ENCODE assay signal across 8 mouse cellular contexts in the genomic region with DNA sequence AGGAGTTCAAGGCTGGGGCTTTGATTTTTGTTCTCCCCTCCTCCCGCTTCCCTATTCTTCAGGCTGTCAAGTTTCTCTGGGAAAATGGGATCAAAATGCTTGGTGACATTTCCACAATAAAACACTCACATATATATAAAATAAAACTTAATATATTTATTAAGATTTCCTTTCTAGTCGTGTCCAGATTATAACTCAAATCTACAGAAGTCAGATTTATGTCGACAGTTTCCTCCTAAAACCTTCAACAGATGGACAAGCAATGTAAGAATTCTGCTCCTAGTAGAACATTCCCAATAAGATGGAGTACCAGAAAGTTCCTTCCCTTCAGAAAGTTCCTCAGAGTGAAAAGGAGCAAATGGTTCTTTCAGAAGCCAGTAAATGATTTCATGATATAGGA.
A peak's percentile ranks its signal among the peaks of the same experiment; 100 is the strongest.
DNase-seq lines count a peak whose midpoint lies in the region; ATAC-seq lines count a peak whose summit lies in the region.

No protein-coding gene starts in this region.

- WGBS in heart, embryonic 12.5 days, result 60% methylated on average over 3 of the region's 3 CpGs
- 49% methylated on average over 3 of the region's 3 CpGs for WGBS in embryonic facial prominence, embryonic 10.5 days
- 31% methylated on average over 3 of the region's 3 CpGs for WGBS in hindbrain, embryonic 14.5 days
- 34% methylated on average over 3 of the region's 3 CpGs for WGBS in midbrain, embryonic 12.5 days

- H3K9me3 ChIP-seq in heart, embryonic 12.5 days (replicated peaks), result peaks cover 5% of the 10 kb centered on the region
- peaks cover 4% of the 10 kb centered on the region; the same call in 1 of the 2 replicates for H3K9me3 ChIP-seq in embryonic facial prominence, embryonic 10.5 days
- H3K9me3 ChIP-seq in hindbrain, embryonic 14.5 days (ENCODE audit: control insufficient read depth, low read length), result peaks cover 5% of the 10 kb centered on the region
- H3K9me3 ChIP-seq in midbrain, embryonic 12.5 days, result no peaks in the 10 kb centered on the region

- peak overlapping the region; percentile 73; the same call in 1 of the 2 replicates for H3K9ac ChIP-seq in heart, embryonic 12.5 days
- peak overlapping the region; percentile 95 for H3K9ac ChIP-seq in hindbrain, embryonic 14.5 days
- H3K9ac ChIP-seq in midbrain, embryonic 12.5 days (replicated peaks), result peak overlapping the region; percentile 81; the same call in 1 of the 2 replicates

- peaks cover 8% of the 10 kb centered on the region; the same call in 1 of the 2 replicates for H3K27me3 ChIP-seq in heart, embryonic 12.5 days (replicated peaks)
- peaks cover 8% of the 10 kb centered on the region; the same call in 1 of the 2 replicates for H3K27me3 ChIP-seq in embryonic facial prominence, embryonic 10.5 days (replicated peaks; ENCODE audit: low read depth, poor library complexity, severe bottlenecking)
- no peaks in the 10 kb centered on the region for H3K27me3 ChIP-seq in hindbrain, embryonic 14.5 days (ENCODE audit: control insufficient read depth, insufficient read depth, low read length)
- H3K27me3 ChIP-seq in midbrain, embryonic 12.5 days, result no peaks in the 10 kb centered on the region

- peak overlapping the region; percentile 61 for H3K4me3 ChIP-seq in heart, embryonic 12.5 days
- H3K4me3 ChIP-seq in embryonic facial prominence, embryonic 10.5 days, result peak overlapping the region; percentile 74
- peak overlapping the region; percentile 59 for H3K4me3 ChIP-seq in hindbrain, embryonic 14.5 days (replicated peaks; ENCODE audit: low read length)
- H3K4me3 ChIP-seq in midbrain, embryonic 12.5 days, result peak overlapping the region; percentile 57

- DNase-seq in heart, adult 8-10 months (ENCODE audit: low spot score), result no peak
- no peak for DNase-seq in embryonic facial prominence, embryonic 10.5 days (ENCODE audit: low spot score)
- DNase-seq in hindbrain, embryonic 14.5 days (ENCODE audit: low spot score), result no peak
- DNase-seq in spleen, adult 18-20 months, result no peak
- DNase-seq in thymus, postnatal 36 days, result no peak
- no peak for DNase-seq in cerebellum, postnatal 4 days (ENCODE audit: low spot score in 2 of 2)

- H3K4me2 ChIP-seq in heart, embryonic 12.5 days, result peak overlapping the region; percentile 86
- H3K4me2 ChIP-seq in hindbrain, embryonic 14.5 days (replicated peaks), result peak overlapping the region; percentile 84
- peak overlapping the region; percentile 75 for H3K4me2 ChIP-seq in midbrain, embryonic 12.5 days (replicated peaks)

- H3K36me3 ChIP-seq in heart, embryonic 12.5 days, result no peaks in the 10 kb centered on the region
- H3K36me3 ChIP-seq in embryonic facial prominence, embryonic 10.5 days (replicated peaks), result no peaks in the 10 kb centered on the region
- no peaks in the 10 kb centered on the region for H3K36me3 ChIP-seq in hindbrain, embryonic 14.5 days (replicated peaks; ENCODE audit: control insufficient read depth, insufficient read depth)
- H3K36me3 ChIP-seq in midbrain, embryonic 12.5 days, result no peaks in the 10 kb centered on the region

- H3K4me1 ChIP-seq in heart, embryonic 12.5 days (replicated peaks), result no peaks in the 10 kb centered on the region; the same call in 1 of the 2 replicates
- H3K4me1 ChIP-seq in embryonic facial prominence, embryonic 10.5 days, result peaks cover 2% of the 10 kb centered on the region
- 0 out of 2 replicates have a peak, but pooled peaks cover 4% of the 10 kb centered on the region for H3K4me1 ChIP-seq in hindbrain, embryonic 14.5 days (replicated peaks; ENCODE audit: control insufficient read depth, insufficient read depth, low read length)
- peaks cover 2% of the 10 kb centered on the region; the same call in 1 of the 2 replicates for H3K4me1 ChIP-seq in midbrain, embryonic 12.5 days

- ATAC-seq in heart, embryonic 12.5 days (ENCODE audit: insufficient number of reproducible peaks, low FRiP score), result no peak
- ATAC-seq in hindbrain, embryonic 14.5 days (ENCODE audit: low FRiP score), result no peak
- ATAC-seq in midbrain, embryonic 12.5 days (ENCODE audit: low FRiP score, low read depth), result no peak

- 0 out of 2 replicates have a peak overlapping the region, but pooled peaks have one; percentile 67 for H3K27ac ChIP-seq in heart, embryonic 12.5 days (ENCODE audit: poor library complexity, severe bottlenecking)
- H3K27ac ChIP-seq in embryonic facial prominence, embryonic 10.5 days (replicated peaks), result peak overlapping the region; percentile 94
- H3K27ac ChIP-seq in hindbrain, embryonic 14.5 days, result peak overlapping the region; percentile 93
- H3K27ac ChIP-seq in midbrain, embryonic 12.5 days (replicated peaks), result peak overlapping the region; percentile 91
